Mouse (Mus musculus) lung, adult 2 months (tissue): ENCODE results near the gene Cgnl1.

Experiments
- CTCF ChIP-seq: fragments of 200-500 bp; IDR thresholded peaks from 2 replicates; pipeline ENCODE4 v1.5.1; 2011; ENCODE audit warnings: mild to moderate bottlenecking, low read length, control low read depth; ENCODE audit not compliant: insufficient read depth
- POLR2A ChIP-seq: fragments of 200-500 bp; IDR thresholded peaks from 2 replicates; pipeline ENCODE4 v1.6.1; 2011; ENCODE audit warnings: low read depth, mild to moderate bottlenecking, control low read depth, low read length, borderline replicate concordance; ENCODE audit errors: extremely low read depth

DNA sequence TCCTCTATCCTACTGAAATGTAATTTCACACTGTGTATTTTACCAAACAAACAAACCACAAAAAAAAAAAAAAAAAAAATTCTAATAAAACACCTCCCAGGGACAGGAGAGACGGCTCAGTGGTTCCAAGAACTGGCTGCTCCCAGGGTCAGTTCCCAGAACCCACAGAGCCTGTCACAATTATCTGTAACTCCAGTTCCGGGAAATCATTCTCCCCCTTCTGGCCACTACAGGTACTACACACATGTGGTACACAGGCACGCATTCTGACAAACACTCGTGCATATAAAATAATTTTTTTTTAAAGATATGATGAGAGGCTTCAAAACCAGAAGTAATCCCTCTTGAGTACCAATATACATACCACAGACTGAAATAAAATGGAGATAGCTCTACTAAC is 9.7 kb downstream of the Cgnl1 start:
- TF ChIP-seq CTCF (no peak), POLR2A (no peak)
